Mouse (Mus musculus): Measurements from ENCODE around the gene Camkv. TPM values are rescaled to one million over a fixed set of nuclear protein-coding genes. Genes with fewer than 3 reads are reported as not detected.

Gene Camkv
- polyA plus RNA-seq, 1 experiment from 2014 or later: 1.9 TPM

- Histone ChIP-seq H3K9ac (ENCODE audit: low read length) (peak overlapping the region; percentile 74), H3K27me3 (replicated peaks; ENCODE audit: control insufficient read depth, insufficient read depth, low read length) (no peaks in the 10 kb centered on the region), H3K4me2 (ENCODE audit: low read length) (peak overlapping the region; percentile 65), H3K36me3 (ENCODE audit: control insufficient read depth, insufficient read depth, low read length) (0 out of 2 replicates have a peak, but pooled peaks cover 5% of the 10 kb centered on the region), H3K27ac (ENCODE audit: low read depth) (peak overlapping the region; percentile 100), H3K9me3 (ENCODE audit: control insufficient read depth, low read length) (no peaks in the 10 kb centered on the region), H3K4me1 (replicated peaks; ENCODE audit: control insufficient read depth, insufficient read depth, low read length) (peaks cover 30% of the 10 kb centered on the region), H3K4me3 (ENCODE audit: low read depth, low read length) (peak overlapping the region; percentile 80)
- DNase-seq (ENCODE audit: low spot score): no peak
- WGBS: 38% methylated on average over 9 of the region's 9 CpGs
- no peak for ATAC-seq (replicated peaks; ENCODE audit: low FRiP score, low TSS enrichment, low read depth)
Measured at GRCm38 (mm10) chr9:107984754-107985055, 49.2 kb downstream of the Camkv start.

- Histone ChIP-seq H3K27me3 (replicated peaks; ENCODE audit: control insufficient read depth, insufficient read depth, low read length) (no peaks in the 10 kb centered on the region), H3K36me3 (ENCODE audit: control insufficient read depth, insufficient read depth, low read length) (0 out of 2 replicates have a peak, but pooled peaks cover 5% of the 10 kb centered on the region), H3K4me3 (ENCODE audit: low read depth, low read length) (peak within 1 kb of the TSS; percentile 80), H3K9me3 (ENCODE audit: control insufficient read depth, low read length) (no peaks in the 10 kb centered on the region), H3K9ac (ENCODE audit: low read length) (peak within 1 kb of the TSS; percentile 74), H3K27ac (ENCODE audit: low read depth) (peak within 1 kb of the TSS; percentile 100), H3K4me1 (replicated peaks; ENCODE audit: control insufficient read depth, insufficient read depth, low read length) (peaks cover 26% of the 10 kb centered on the region), H3K4me2 (ENCODE audit: low read length) (peak within 1 kb of the TSS; percentile 65)
- ATAC-seq (replicated peaks; ENCODE audit: low FRiP score, low TSS enrichment, low read depth) (peak; percentile 73), DNase-seq (ENCODE audit: low spot score) (peak; percentile 91)
- 1% methylated on average over 57 of the region's 58 CpGs for WGBS
Measured at GRCm38 (mm10) chr9:107985131-107986119, 50.0 kb downstream of the Camkv start, which contains the start of gene Inka1. Inka1 (minus strand) TSS chr9:107985879.

DNA sequence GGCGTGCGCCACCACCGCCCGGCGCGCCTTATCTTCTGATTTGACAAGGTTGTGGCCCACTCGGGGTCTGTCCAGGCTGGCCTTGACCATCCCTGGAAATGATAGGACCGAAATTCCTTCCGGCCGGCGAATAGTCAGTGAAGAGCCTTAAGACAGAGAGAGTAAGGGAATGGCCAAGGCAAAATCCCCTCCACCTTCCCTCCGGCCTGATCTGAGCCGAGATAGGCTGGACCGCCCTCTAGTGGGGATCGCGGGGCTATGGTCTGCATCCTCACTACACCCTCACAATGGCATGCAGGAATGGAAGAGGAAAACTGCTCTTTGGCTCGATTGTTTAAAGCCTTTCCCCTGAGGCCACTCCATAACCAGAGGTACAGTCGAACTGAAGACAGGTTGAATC is 50.9 kb downstream of the Camkv start:
- peak; percentile 90 for DNase-seq (ENCODE audit: low spot score)
- WGBS: 5% methylated on average over 18 of the region's 18 CpGs
- ATAC-seq (replicated peaks; ENCODE audit: low FRiP score, low TSS enrichment, low read depth): peak; percentile 45; the same call in 1 of the 2 replicates
- no peak overlapping the region for H3K9ac ChIP-seq (ENCODE audit: low read length)
- no peaks in the 10 kb centered on the region for H3K9me3 ChIP-seq (ENCODE audit: control insufficient read depth, low read length)
- H3K36me3 ChIP-seq (ENCODE audit: control insufficient read depth, insufficient read depth, low read length): 0 out of 2 replicates have a peak, but pooled peaks cover 5% of the 10 kb centered on the region
- H3K27ac ChIP-seq (ENCODE audit: low read depth): peak overlapping the region; percentile 100
- H3K4me3 ChIP-seq (ENCODE audit: low read depth, low read length): peak overlapping the region; percentile 80
- H3K4me2 ChIP-seq (ENCODE audit: low read length): peak overlapping the region; percentile 65
- H3K27me3 ChIP-seq (replicated peaks; ENCODE audit: control insufficient read depth, insufficient read depth, low read length): no peaks in the 10 kb centered on the region
- peaks cover 17% of the 10 kb centered on the region for H3K4me1 ChIP-seq (replicated peaks; ENCODE audit: control insufficient read depth, insufficient read depth, low read length)

DNA sequence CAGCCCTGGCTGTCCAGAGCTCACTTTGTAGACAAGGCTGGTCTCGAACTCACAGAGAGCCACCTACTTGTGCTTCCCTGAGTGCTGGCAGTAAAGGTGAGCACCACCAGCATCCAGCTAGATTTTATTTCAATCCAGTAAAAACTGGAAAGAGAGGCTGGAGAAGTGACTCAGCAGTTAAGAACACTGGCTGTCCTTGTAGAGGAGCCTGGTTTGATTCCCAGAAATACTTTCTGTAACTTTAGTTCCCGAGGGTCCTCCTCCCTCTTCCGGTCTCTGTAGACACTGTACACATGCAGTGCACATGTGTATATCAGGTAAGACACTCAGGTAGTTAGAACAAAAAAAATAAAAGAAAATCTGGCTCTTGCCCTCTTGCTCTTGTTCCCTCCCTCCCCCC is 52.5 kb downstream of the Camkv start:
- no peak for ATAC-seq (replicated peaks; ENCODE audit: low FRiP score, low TSS enrichment, low read depth)
- H3K4me2 ChIP-seq (ENCODE audit: low read length): no peak overlapping the region
- no peaks in the 10 kb centered on the region for H3K27me3 ChIP-seq (replicated peaks; ENCODE audit: control insufficient read depth, insufficient read depth, low read length)
- no peak overlapping the region for H3K9ac ChIP-seq (ENCODE audit: low read length)
- WGBS: 75% methylated on average over 3 of the region's 3 CpGs
- 0 out of 2 replicates have a peak, but pooled peaks cover 5% of the 10 kb centered on the region for H3K36me3 ChIP-seq (ENCODE audit: control insufficient read depth, insufficient read depth, low read length)
- H3K4me3 ChIP-seq (ENCODE audit: low read depth, low read length): no peak overlapping the region
- H3K27ac ChIP-seq (ENCODE audit: low read depth): no peak overlapping the region
- H3K4me1 ChIP-seq (replicated peaks; ENCODE audit: control insufficient read depth, insufficient read depth, low read length): peaks cover 5% of the 10 kb centered on the region; the same call in 1 of the 2 replicates
- no peaks in the 10 kb centered on the region for H3K9me3 ChIP-seq (ENCODE audit: control insufficient read depth, low read length)
- no peak for DNase-seq (ENCODE audit: low spot score)

DNA sequence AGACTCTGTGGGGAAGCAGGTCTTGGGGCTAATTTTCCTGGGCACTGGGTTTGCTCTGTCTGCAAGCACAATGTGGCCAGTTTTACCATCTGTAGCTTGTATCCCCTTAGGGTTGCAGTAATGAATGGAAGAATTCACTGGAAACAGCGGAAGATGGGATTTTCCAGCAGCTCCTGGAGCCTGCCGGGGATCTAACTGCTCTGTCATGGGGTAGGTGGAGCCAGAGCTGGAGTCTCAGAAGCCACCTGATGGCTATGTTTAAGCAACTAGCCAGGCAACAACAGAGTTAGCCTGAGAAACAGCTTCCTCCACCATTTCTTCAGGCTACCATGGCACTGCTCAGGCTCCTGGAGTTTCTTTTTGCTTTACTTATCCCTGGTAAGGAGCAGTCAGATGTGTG is 56.7 kb downstream of the Camkv start, which contains the start of gene Cdhr4:
Cdhr4 (plus strand) TSS at position 301 of the 400 bp plus-strand sequence.
- WGBS: 60% methylated on average over 2 of the region's 2 CpGs
- Histone ChIP-seq H3K9me3 (ENCODE audit: control insufficient read depth, low read length) (no peaks in the 10 kb centered on the region), H3K27ac (ENCODE audit: low read depth) (no peak within 1 kb of the TSS), H3K4me1 (replicated peaks; ENCODE audit: control insufficient read depth, insufficient read depth, low read length) (no peaks in the 10 kb centered on the region), H3K27me3 (replicated peaks; ENCODE audit: control insufficient read depth, insufficient read depth, low read length) (no peaks in the 10 kb centered on the region), H3K4me2 (ENCODE audit: low read length) (no peak within 1 kb of the TSS), H3K4me3 (ENCODE audit: low read depth, low read length) (no peak within 1 kb of the TSS), H3K9ac (ENCODE audit: low read length) (no peak within 1 kb of the TSS), H3K36me3 (ENCODE audit: control insufficient read depth, insufficient read depth, low read length) (no peaks in the 10 kb centered on the region)
- DNase-seq (ENCODE audit: low spot score) (no peak), ATAC-seq (replicated peaks; ENCODE audit: low FRiP score, low TSS enrichment, low read depth) (no peak)

DNA sequence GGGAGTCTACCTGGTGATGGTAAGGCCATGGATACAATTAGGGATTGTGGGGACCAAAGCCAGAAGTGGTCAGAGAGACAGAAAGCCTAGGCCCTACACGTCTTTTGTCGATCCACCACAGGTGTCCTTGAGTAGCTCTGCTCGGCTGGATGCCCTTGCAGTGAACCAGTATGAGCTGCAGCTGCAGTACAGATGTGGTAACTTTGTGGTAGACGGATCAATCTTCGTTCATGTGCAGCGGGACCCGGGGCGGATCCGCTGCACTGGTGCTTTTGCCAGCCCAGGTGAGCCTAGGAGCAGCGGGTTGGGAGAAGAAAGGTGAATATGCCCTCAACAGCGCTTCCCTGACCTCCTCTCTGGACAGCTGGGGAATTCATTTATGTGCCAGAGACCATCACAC is 57.5 kb downstream of the Camkv start:
- Histone ChIP-seq H3K4me1 (replicated peaks; ENCODE audit: control insufficient read depth, insufficient read depth, low read length) (no peaks in the 10 kb centered on the region), H3K9me3 (ENCODE audit: control insufficient read depth, low read length) (no peaks in the 10 kb centered on the region), H3K36me3 (ENCODE audit: control insufficient read depth, insufficient read depth, low read length) (no peaks in the 10 kb centered on the region), H3K27ac (ENCODE audit: low read depth) (no peak overlapping the region), H3K4me3 (ENCODE audit: low read depth, low read length) (no peak overlapping the region), H3K27me3 (replicated peaks; ENCODE audit: control insufficient read depth, insufficient read depth, low read length) (no peaks in the 10 kb centered on the region), H3K9ac (ENCODE audit: low read length) (no peak overlapping the region), H3K4me2 (ENCODE audit: low read length) (no peak overlapping the region)
- DNase-seq (ENCODE audit: low spot score) (no peak), ATAC-seq (replicated peaks; ENCODE audit: low FRiP score, low TSS enrichment, low read depth) (no peak)
- WGBS: 91% methylated on average over 11 of the region's 11 CpGs

DNA sequence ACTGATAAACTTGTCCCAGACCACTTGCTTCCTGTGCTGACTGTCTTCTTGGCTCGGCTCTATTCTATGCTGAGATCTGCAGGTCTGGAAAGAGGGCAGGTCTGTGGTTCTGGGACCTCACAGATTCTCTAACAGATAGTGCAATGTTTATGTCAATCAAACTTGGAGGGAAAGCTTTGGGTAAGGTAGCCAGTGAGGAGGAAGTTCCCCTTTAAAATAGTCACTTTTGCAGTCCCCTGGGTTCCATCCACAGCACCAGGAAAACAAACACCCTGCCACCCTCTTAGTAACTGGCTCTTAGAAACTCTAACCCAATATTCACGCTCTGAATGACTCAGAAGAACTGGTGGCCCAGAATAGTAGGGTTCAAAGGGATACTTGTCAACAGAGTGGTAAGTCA is 59.0 kb downstream of the Camkv start:
- H3K27me3 ChIP-seq (replicated peaks; ENCODE audit: control insufficient read depth, insufficient read depth, low read length): no peaks in the 10 kb centered on the region
- no peak overlapping the region for H3K27ac ChIP-seq (ENCODE audit: low read depth)
- 48% methylated on average over 2 of the region's 2 CpGs for WGBS
- H3K4me2 ChIP-seq (ENCODE audit: low read length): no peak overlapping the region
- no peak overlapping the region for H3K4me3 ChIP-seq (ENCODE audit: low read depth, low read length)
- H3K9ac ChIP-seq (ENCODE audit: low read length): no peak overlapping the region
- DNase-seq (ENCODE audit: low spot score) (no peak), ATAC-seq (replicated peaks; ENCODE audit: low FRiP score, low TSS enrichment, low read depth) (no peak)
- H3K4me1 ChIP-seq (replicated peaks; ENCODE audit: control insufficient read depth, insufficient read depth, low read length): no peaks in the 10 kb centered on the region
- no peaks in the 10 kb centered on the region for H3K36me3 ChIP-seq (ENCODE audit: control insufficient read depth, insufficient read depth, low read length)
- H3K9me3 ChIP-seq (ENCODE audit: control insufficient read depth, low read length): no peaks in the 10 kb centered on the region

DNA sequence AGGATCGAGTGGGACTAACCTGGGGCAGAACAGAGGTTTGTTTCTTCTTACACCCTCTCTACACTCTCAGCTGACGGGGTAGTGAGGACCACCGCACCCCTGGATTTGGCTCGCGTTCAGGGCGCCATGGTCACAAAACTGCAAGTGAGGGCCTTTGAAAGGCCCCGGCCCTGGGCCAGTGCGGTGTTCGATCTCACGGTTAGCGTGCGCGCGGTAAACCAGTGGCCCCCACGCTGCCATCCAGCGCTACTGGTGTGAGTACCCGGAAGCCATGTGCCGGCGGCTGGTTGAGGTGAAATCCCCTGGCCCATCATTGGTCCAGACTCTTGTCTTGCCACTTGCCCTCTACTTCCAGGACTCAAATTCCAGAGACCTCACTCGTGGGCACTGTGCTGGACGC is 60.0 kb downstream of the Camkv start:
- 94% methylated on average over 21 of the region's 21 CpGs for WGBS
- no peak overlapping the region for H3K27ac ChIP-seq (ENCODE audit: low read depth)
- no peak overlapping the region for H3K4me2 ChIP-seq (ENCODE audit: low read length)
- H3K27me3 ChIP-seq (replicated peaks; ENCODE audit: control insufficient read depth, insufficient read depth, low read length): no peaks in the 10 kb centered on the region
- H3K4me3 ChIP-seq (ENCODE audit: low read depth, low read length): no peak overlapping the region
- H3K9me3 ChIP-seq (ENCODE audit: control insufficient read depth, low read length): no peaks in the 10 kb centered on the region
- no peaks in the 10 kb centered on the region for H3K4me1 ChIP-seq (replicated peaks; ENCODE audit: control insufficient read depth, insufficient read depth, low read length)
- DNase-seq (ENCODE audit: low spot score) (no peak), ATAC-seq (replicated peaks; ENCODE audit: low FRiP score, low TSS enrichment, low read depth) (no peak)
- no peak overlapping the region for H3K9ac ChIP-seq (ENCODE audit: low read length)
- no peaks in the 10 kb centered on the region for H3K36me3 ChIP-seq (ENCODE audit: control insufficient read depth, insufficient read depth, low read length)
